Mouse (Mus musculus): Measurements from ENCODE around the gene Aoc2. TPM values are rescaled to one million over a fixed set of nuclear protein-coding genes. Genes with fewer than 3 reads are reported as not detected.
"Not testable (repeated sequence)": the region's sequence is repeated elsewhere in the genome, so short reads cannot be mapped to it uniquely, and the experiment has no call there.

Gene Aoc2
- total RNA-seq, 2 experiments from 2014 or later, result 3.4 to 5.4 TPM

DNA sequence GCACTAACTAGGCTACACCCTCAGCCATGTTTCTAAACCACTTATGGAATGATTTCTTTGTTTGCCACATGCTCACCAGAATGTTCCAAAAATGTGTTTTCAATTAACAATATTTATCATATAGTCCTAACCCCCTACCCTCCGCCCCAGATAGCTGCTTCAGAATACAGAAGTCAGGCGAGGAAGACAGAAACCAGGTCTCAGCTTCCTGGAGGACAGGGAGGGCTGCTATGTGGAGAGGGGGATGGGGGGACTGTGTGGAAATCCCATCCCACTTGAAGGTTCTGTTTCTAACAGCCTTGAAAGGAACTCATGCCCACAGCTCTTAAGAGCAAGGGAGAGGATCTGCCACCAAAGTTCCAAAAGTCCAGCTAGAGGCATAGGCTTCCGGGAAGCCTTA, 24.4 kb downstream of the Aoc2 start:
- intact Hi-C loops (cut with DNase I), result no loop called here
- no peak for DNase-seq (ENCODE audit: low spot score in 2 of 2)

- intact Hi-C loops (cut with DNase I), result no loop called here
- no peak for DNase-seq (ENCODE audit: low spot score in 2 of 2)
Observed at GRCm38 (mm10) chr11:101351100-101351720, 26.3 kb downstream of the Aoc2 start.

- intact Hi-C loops (cut with DNase I), result no loop called here
- no peak for DNase-seq (ENCODE audit: low spot score in 2 of 2)
Observed at GRCm38 (mm10) chr11:101351721-101352111, 26.9 kb downstream of the Aoc2 start.

GRCm38 (mm10) chr11:101353436-101353835, 28.6 kb downstream of the Aoc2 start:
- intact Hi-C loops (cut with DNase I), result no loop called here
- DNase-seq (ENCODE audit: low spot score in 2 of 2), result no peak

GRCm38 (mm10) chr11:101354438-101355010, 29.7 kb downstream of the Aoc2 start:
- intact Hi-C loops (cut with DNase I), result no loop called here
- no peak for DNase-seq (ENCODE audit: low spot score in 2 of 2)

DNA sequence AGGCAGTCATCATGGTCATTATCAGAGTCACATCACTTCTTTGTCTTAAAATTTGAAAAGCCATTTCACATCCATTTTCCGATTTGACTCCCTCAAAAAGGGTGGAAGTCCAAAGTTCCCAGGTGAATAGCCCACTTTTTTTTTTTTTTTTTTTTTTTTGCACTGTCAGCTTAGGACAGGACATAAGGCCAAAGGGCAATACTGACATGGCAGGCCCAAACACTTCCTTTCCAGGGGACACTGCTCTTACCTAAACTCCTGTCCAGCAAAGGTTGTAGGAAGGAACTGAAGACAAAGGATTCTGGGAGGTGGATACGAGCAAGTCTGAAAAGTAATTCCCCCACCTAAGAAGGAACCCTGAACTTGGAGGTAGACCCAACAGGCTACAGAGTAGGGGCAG, 31.1 kb downstream of the Aoc2 start:
- no peak for DNase-seq (ENCODE audit: low spot score in 2 of 2)
- intact Hi-C loops (cut with DNase I), result no loop called here

- no peak for DNase-seq (ENCODE audit: low spot score in 2 of 2)
- intact Hi-C loops (cut with DNase I), result no loop called here
Observed at GRCm38 (mm10) chr11:101357505-101358182, 32.8 kb downstream of the Aoc2 start.

DNA sequence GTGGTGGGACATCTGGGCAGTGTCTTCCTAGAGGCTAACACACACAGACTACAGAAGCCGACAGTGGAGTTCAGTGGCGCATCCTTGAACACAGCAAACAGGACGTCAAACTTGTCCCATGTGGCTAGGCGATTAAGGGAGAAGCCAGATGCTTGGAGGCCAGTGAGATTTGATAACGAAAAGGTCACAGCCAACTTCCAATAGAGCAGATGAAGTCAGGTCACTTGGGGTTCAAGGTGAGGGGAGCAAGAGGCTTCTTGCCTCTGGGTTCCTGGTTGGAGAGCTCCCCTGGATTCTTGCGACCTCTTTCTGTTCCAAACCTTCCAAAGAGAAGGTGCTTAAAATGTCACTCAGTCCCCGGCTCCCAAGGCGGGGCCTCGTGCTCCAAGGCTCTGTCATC, 34.9 kb downstream of the Aoc2 start:
- intact Hi-C loops (cut with DNase I), result no loop called here
- no peak for DNase-seq (ENCODE audit: low spot score in 2 of 2)

DNA sequence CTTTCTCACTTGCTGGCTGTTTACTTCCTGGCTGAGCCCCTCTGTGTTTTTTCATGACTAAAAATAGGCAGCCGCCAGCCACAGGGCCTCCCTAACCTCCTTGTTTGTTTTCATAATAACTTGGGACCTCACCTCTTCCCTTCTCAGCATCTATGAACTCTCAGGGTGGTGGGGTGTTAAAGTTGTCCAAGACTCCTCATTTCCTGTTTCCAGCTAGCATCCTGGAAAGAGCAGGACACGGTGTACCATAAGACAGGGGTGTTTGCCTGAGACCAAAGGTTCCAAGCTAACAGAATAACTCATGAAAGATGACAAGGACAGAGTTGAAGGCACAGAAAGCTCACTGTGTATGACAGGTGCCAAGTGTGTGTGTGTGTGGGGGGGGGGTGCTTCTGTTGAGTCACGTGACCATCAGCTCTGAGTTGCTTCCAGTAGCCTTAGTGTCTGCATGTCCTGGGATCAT, 35.8 kb downstream of the Aoc2 start:
- intact Hi-C loops (cut with DNase I), result no loop called here
- DNase-seq (ENCODE audit: low spot score in 2 of 2), result no peak

DNA sequence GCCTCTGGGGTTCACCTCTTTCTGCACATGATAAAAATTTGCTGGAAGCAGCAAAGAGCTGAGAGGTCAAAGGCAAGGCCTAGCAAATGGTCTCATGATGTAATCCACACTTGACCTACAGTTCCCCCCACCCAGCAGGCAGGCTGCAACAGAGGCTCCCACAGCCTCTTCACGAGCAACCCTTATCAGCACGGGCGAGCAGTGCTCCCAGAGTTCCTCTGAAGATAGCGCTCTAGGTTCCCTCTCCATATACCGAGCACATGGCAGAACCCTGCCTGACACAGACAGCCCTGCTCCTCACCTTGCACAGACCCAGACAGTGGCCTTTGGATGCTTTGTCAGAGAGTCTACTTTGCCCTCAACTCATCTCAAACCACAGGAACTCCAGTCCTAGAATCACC, 39.7 kb downstream of the Aoc2 start:
- intact Hi-C loops (cut with DNase I), result no loop called here

DNA sequence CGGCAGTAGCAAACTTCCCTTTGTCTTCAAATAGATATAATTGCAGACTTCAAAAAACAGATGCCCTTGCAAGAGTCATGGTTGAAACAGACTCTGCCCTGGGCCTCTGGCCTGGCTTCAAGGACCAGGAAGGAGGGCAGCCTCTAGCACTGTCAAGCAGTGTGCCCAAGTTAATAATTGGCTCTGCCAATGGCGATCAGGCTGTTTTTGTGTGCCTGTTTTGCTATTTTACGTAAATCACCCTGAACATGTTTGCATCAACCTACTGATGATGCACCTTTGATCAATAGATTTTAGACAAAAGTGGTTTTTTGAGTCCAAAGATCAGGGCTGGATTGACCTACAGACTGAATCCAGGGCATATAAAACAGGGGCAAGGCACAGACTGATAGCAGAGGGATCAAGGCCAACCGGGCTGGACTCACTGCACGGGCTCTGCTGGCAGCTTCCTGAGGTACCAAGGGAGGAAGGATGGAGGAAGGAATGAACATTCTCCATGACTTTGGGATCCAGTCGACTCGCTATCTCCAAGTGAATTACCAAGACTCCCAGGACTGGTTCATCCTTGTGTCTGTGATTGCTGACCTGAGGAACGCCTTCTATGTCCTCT, 42.6 kb downstream of the Aoc2 start, which contains the start of gene G6pc:
G6pc (plus strand) TSS at position 236 of the 610 bp plus-strand sequence.
- intact Hi-C loops (cut with DNase I), result no loop called here
- DNase-seq (ENCODE audit: low spot score in 2 of 2), result no peak

More for the DNA sequence above, 39.7 kb downstream of the Aoc2 start:
- DNase-seq (ENCODE audit: low spot score in 2 of 2), result no peak

GRCm38 (mm10) chr11:101370141-101370540, 45.3 kb downstream of the Aoc2 start:
- no peak for DNase-seq (ENCODE audit: low spot score in 2 of 2)
- intact Hi-C loops (cut with DNase I), result no loop called here

GRCm38 (mm10) chr11:101374421-101374938, 49.6 kb downstream of the Aoc2 start:
- intact Hi-C loops (cut with DNase I), result no loop called here
- no peak for DNase-seq (ENCODE audit: low spot score in 2 of 2)

DNA sequence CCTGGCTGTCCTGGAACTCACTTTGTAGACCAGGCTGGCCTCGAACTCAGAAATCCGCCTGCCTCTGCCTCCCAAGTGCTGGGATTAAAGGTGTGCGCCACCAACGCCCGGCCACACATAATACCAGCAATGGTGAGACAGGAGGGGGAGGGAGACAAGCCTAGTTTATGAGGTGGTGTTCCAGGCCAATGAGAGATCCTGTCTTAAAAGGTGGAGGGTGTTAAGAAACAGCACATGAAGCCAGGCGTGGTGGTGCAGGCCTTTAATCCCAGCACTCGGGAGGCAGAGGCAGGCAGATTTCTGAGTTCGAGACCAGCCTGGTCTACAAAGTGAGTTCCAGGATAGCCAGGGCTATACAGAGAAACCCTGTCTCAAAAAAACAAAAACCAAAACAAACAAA, 53.3 kb downstream of the Aoc2 start:
- DNase-seq (ENCODE audit: low spot score in 2 of 2); intact Hi-C loops (cut with DNase I): not testable (repeated sequence)

- DNase-seq (ENCODE audit: low spot score in 2 of 2), result no peak
- intact Hi-C loops (cut with DNase I), result no loop called here
Observed at GRCm38 (mm10) chr11:101378926-101379325, 54.1 kb downstream of the Aoc2 start.

Small RNA genes lying within 50 kb of the gene (microRNA-seq; reads per million reads assigned to microRNA genes)
- 0 reads per million in 2 experiments for gene Gm25593

Other genes with a start within 250 kb of the Aoc2 start
- 1 to 10 TPM in 1 of 2 experiments, under 1 TPM in 1; 0.42 to 1.1 TPM for gene Hsd17b1, start 246.7 kb upstream of the Aoc2 start, total RNA-seq (2021)
- gene Coasy, start 242.5 kb upstream of the Aoc2 start, total RNA-seq (2021), result 10 to 100 TPM; 31.1 to 32.0 TPM
- 10 to 100 TPM; 44.9 to 49.9 TPM for gene Mlx, start 237.8 kb upstream of the Aoc2 start, total RNA-seq (2021)
- gene Psmc3ip, start 229.6 kb upstream of the Aoc2 start, total RNA-seq (2021), result 1 to 10 TPM; 3.7 to 4.0 TPM
- gene Retreg3, start 205.2 kb upstream of the Aoc2 start, total RNA-seq (2021), result 10 to 100 TPM; 53.9 to 58.8 TPM
- 10 to 100 TPM; 52.1 to 52.7 TPM for gene Tubg1, start 205.1 kb upstream of the Aoc2 start, total RNA-seq (2021)
- gene Tubg2, start 169.2 kb upstream of the Aoc2 start, total RNA-seq (2021), result 10 to 100 TPM; 49.0 to 49.5 TPM
- 100 to 1,000 TPM; 124 to 128 TPM for gene Cntnap1, start 154.5 kb upstream of the Aoc2 start, total RNA-seq (2021)
- 10 to 100 TPM in 1 of 2 experiments, 1 to 10 TPM in 1; 7.7 to 10.2 TPM for gene Plekhh3, start 153.7 kb upstream of the Aoc2 start, total RNA-seq (2021)
- under 1 TPM; 0.19 to 0.26 TPM for gene Ccr10, start 149.6 kb upstream of the Aoc2 start, total RNA-seq (2021)
- gene Ezh1, start 98.6 kb upstream of the Aoc2 start, total RNA-seq (2021), result 10 to 100 TPM; 32.4 TPM
- 10 to 100 TPM; 40.4 to 44.7 TPM for gene Ramp2, start 79.0 kb upstream of the Aoc2 start, total RNA-seq (2021)
- gene Vps25, start 71.4 kb upstream of the Aoc2 start, total RNA-seq (2021), result 10 to 100 TPM; 74.6 to 86.7 TPM
- 1 to 10 TPM; 4.7 to 5.7 TPM for gene Wnk4, start 64.5 kb upstream of the Aoc2 start, total RNA-seq (2021)
- under 1 TPM; 0.27 to 0.59 TPM for gene Cntd1, start 46.1 kb upstream of the Aoc2 start, total RNA-seq (2021)
- gene Coa3, start 45.9 kb upstream of the Aoc2 start, total RNA-seq (2021), result 100 to 1,000 TPM in 1 of 2 experiments, 10 to 100 TPM in 1; 97.6 to 101 TPM
- 100 to 1,000 TPM; 198 to 207 TPM for gene Becn1, start 22.8 kb upstream of the Aoc2 start, total RNA-seq (2021)
- 100 to 1,000 TPM in 1 of 2 experiments, 10 to 100 TPM in 1; 99.8 to 111 TPM for gene Psme3, start 8.8 kb upstream of the Aoc2 start, total RNA-seq (2021)
- 1 to 10 TPM; 1.8 to 2.9 TPM for gene Aoc3, start 5.5 kb downstream of the Aoc2 start, total RNA-seq (2021)
- not detected for gene G6pc, start 42.5 kb downstream of the Aoc2 start, total RNA-seq (2021)
- gene Aarsd1, start 92.6 kb downstream of the Aoc2 start, total RNA-seq (2021), result 10 to 100 TPM; 33.4 to 42.2 TPM
- gene Gm27029, start 99.7 kb downstream of the Aoc2 start, total RNA-seq (2021), result 1 to 10 TPM; 4.5 to 9.7 TPM
- 10 to 100 TPM; 31.1 to 32.6 TPM for gene Rundc1, start 100.0 kb downstream of the Aoc2 start, total RNA-seq (2021)
- gene Ptges3l, start 100.3 kb downstream of the Aoc2 start, total RNA-seq (2021), result 1 to 10 TPM; 2.8 to 5.7 TPM
- 10 to 100 TPM; 41.0 to 43.6 TPM for gene Rpl27, start 117.2 kb downstream of the Aoc2 start, total RNA-seq (2021)
- gene Ifi35, start 123.3 kb downstream of the Aoc2 start, total RNA-seq (2021), result 1 to 10 TPM in 1 of 2 experiments, under 1 TPM in 1; 0.97 to 2.6 TPM
- 100 to 1,000 TPM; 148 to 154 TPM for gene Rnd2, start 139.9 kb downstream of the Aoc2 start, total RNA-seq (2021)
- 10 to 100 TPM; 36.4 to 44.8 TPM for gene Vat1, start 141.2 kb downstream of the Aoc2 start, total RNA-seq (2021)
- 1 to 10 TPM; 1.4 to 2.0 TPM for gene Brca1, start 226.9 kb downstream of the Aoc2 start, total RNA-seq (2021)
- 100 to 1,000 TPM; 115 to 116 TPM for gene Nbr1, start 227.1 kb downstream of the Aoc2 start, total RNA-seq (2021)

All from left cerebral cortex, postnatal 14 days (tissue).